Comparison of ENCODE assay signal across 9 mouse cellular contexts in genomic region chr19:33101093-33102007, GRCm38 (mm10).
DNase-seq lines count a peak whose midpoint lies in the region; ATAC-seq lines count a peak whose summit lies in the region.
"Had no signal": no experiment of that assay in that cellular context is flagged by ENCODE, and none has a peak within 500 bp of the region (broad histone marks: within the 10 kb centered on the region; RNA-seq: fewer than 3 reads in every experiment).

No protein-coding gene starts in this region.

- peak; percentile 34 for DNase-seq in midbrain, embryonic 10.5 days (ENCODE audit: low spot score)
- no peak for DNase-seq in midbrain, embryonic 14.5 days
- peak; percentile 15 for DNase-seq in c-Kit-positive CD71-positive TER-119-positive erythroid progenitor cells, embryonic 14.5 days (ENCODE audit: low spot score)
- peak; percentile 37 to 44 for DNase-seq in thymus, postnatal 10 days (ENCODE audit: low spot score in 2 of 2)
- DNase-seq in kidney, postnatal 25 days: no peak
- DNase-seq in adrenal gland, postnatal 4 days (ENCODE audit: low spot score in 2 of 2): no peak
- DNase-seq: kidney, adult 11 months had no signal

- no peaks in the 10 kb centered on the region for H3K79me2 ChIP-seq in macrophage (ENCODE audit: inconsistent target)

- peaks cover 16% of the 10 kb centered on the region for H3K27me3 ChIP-seq in midbrain, embryonic 10.5 days (ENCODE audit: low read depth, poor library complexity, severe bottlenecking)
- H3K27me3 ChIP-seq in midbrain, embryonic 14.5 days (ENCODE audit: control insufficient read depth, insufficient read depth, low read length): 0 out of 2 replicates have a peak, but pooled peaks cover 5% of the 10 kb centered on the region
- H3K27me3 ChIP-seq in kidney, embryonic 14.5 days (ENCODE audit: control insufficient read depth, insufficient read depth, low read length): no peaks in the 10 kb centered on the region

- H3K27ac ChIP-seq in midbrain, embryonic 10.5 days (replicated peaks): peak overlapping the region; percentile 64; the same call in 1 of the 2 replicates
- H3K27ac ChIP-seq in midbrain, embryonic 14.5 days (replicated peaks; ENCODE audit: low read depth, low read length): no peak overlapping the region
- 0 out of 2 replicates have a peak overlapping the region, but pooled peaks have one; percentile 17 for H3K27ac ChIP-seq in macrophage
- H3K27ac ChIP-seq in kidney, embryonic 14.5 days (ENCODE audit: low read depth, low read length): no peak overlapping the region

- no peak for ATAC-seq in midbrain, embryonic 14.5 days (ENCODE audit: low FRiP score, low TSS enrichment)
- no peak for ATAC-seq in kidney, embryonic 14.5 days (ENCODE audit: low FRiP score, low TSS enrichment)

- H3K4me2 ChIP-seq in midbrain, embryonic 14.5 days (ENCODE audit: low read length): no peak overlapping the region
- no peak overlapping the region for H3K4me2 ChIP-seq in kidney, embryonic 14.5 days (replicated peaks; ENCODE audit: low read depth, low read length)

- H3K36me3 ChIP-seq in midbrain, embryonic 10.5 days: no peaks in the 10 kb centered on the region
- H3K36me3 ChIP-seq in midbrain, embryonic 14.5 days (ENCODE audit: control insufficient read depth, insufficient read depth, low read length): no peaks in the 10 kb centered on the region
- H3K36me3 ChIP-seq in macrophage (ENCODE audit: inconsistent target): no peaks in the 10 kb centered on the region
- H3K36me3 ChIP-seq in kidney, embryonic 14.5 days (ENCODE audit: control insufficient read depth, insufficient read depth, low read length): no peaks in the 10 kb centered on the region

- peak overlapping the region; percentile 18; the same call in 1 of the 2 replicates for H3K4me3 ChIP-seq in midbrain, embryonic 10.5 days
- no peak overlapping the region for H3K4me3 ChIP-seq in midbrain, embryonic 14.5 days (replicated peaks; ENCODE audit: low read depth, low read length)
- H3K4me3 ChIP-seq in macrophage (ENCODE audit: inconsistent target): peak overlapping the region; percentile 27
- H3K4me3 ChIP-seq in kidney, embryonic 14.5 days (ENCODE audit: low read length): no peak overlapping the region

- peaks cover 59% of the 10 kb centered on the region for H3K4me1 ChIP-seq in midbrain, embryonic 10.5 days
- peaks cover 11% of the 10 kb centered on the region for H3K4me1 ChIP-seq in midbrain, embryonic 14.5 days (ENCODE audit: control insufficient read depth, insufficient read depth, low read length)
- 0 out of 2 replicates have a peak, but pooled peaks cover 6% of the 10 kb centered on the region for H3K4me1 ChIP-seq in kidney, embryonic 14.5 days (ENCODE audit: control insufficient read depth, insufficient read depth, low read length)

- no peaks in the 10 kb centered on the region for H3K9me3 ChIP-seq in midbrain, embryonic 10.5 days (replicated peaks)
- no peaks in the 10 kb centered on the region for H3K9me3 ChIP-seq in midbrain, embryonic 14.5 days (ENCODE audit: control insufficient read depth, low read length)
- no peaks in the 10 kb centered on the region for H3K9me3 ChIP-seq in kidney, embryonic 14.5 days (ENCODE audit: control insufficient read depth, low read length)

- H3K9ac ChIP-seq in midbrain, embryonic 14.5 days (replicated peaks; ENCODE audit: low read length): no peak overlapping the region
- H3K9ac ChIP-seq in kidney, embryonic 14.5 days (ENCODE audit: low read depth, low read length): no peak overlapping the region

- WGBS in midbrain, embryonic 10.5 days: 34% methylated on average over 13 of the region's 13 CpGs
- 28% methylated on average over 13 of the region's 13 CpGs for WGBS in midbrain, embryonic 14.5 days
- WGBS in macrophage (ENCODE audit: missing documents): 3% methylated on average over 13 of the region's 13 CpGs
- WGBS in kidney, embryonic 14.5 days: 69% methylated on average over 13 of the region's 13 CpGs

Comparison
In these comparisons a context has a peak if more than half of its experiments do, and no peak if none do; other contexts are left out.
1. DNase-seq: peak in midbrain, embryonic 10.5 days (single experiment), c-Kit-positive CD71-positive TER-119-positive erythroid progenitor cells, embryonic 14.5 days (single experiment) and thymus, postnatal 10 days (2 of 2); none in midbrain, embryonic 14.5 days (single experiment), kidney, postnatal 25 days (0 of 2) and adrenal gland, postnatal 4 days (0 of 2).
2. H3K27ac ChIP-seq: peak in midbrain, embryonic 10.5 days (single experiment) and macrophage (single experiment); none in midbrain, embryonic 14.5 days (single experiment) and kidney, embryonic 14.5 days (single experiment).
3. H3K4me3 ChIP-seq: peak in midbrain, embryonic 10.5 days (single experiment) and macrophage (single experiment); none in midbrain, embryonic 14.5 days (single experiment) and kidney, embryonic 14.5 days (single experiment).